Mouse (Mus musculus): ENCODE results near the gene Tcl1.
"Not testable (repeated sequence)": the region's sequence is repeated elsewhere in the genome, so short reads cannot be mapped to it uniquely, and the experiment has no call there.

The Tcl1 gene

GRCm38 (mm10) chr12:105208441-105208840 is 14.2 kb downstream of the Tcl1 start:
- Histone ChIP-seq H3K36me3 (ENCODE audit: control insufficient read depth, insufficient read depth, low read length, poor library complexity, severe bottlenecking) (no peaks in the 10 kb centered on the region), H3K27me3 (ENCODE audit: control insufficient read depth, insufficient read depth, low read length, poor library complexity, severe bottlenecking) (no peaks in the 10 kb centered on the region)
- DNase-seq (ENCODE audit: low read depth, low spot score) = no peak

DNA sequence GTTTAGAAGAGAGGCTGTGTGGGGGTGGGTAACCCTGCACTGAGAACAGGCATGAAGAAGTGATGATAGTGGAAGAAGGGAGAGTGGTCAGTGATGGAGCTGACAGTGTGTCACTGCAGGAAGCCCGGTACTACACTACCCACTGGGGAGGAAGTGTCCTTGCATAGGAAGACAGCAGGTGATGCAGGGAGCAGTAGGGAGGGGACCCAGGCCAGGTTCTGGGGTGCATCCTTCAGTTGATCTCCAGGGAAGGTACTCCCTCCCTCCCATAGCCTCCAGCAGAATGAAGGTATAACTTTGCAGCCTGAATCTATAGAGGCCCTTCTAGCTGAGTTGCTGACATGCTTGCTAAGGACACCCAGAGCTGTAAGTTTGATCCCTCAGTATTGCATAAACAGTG is 15.5 kb downstream of the Tcl1 start:
- H3K36me3 ChIP-seq (ENCODE audit: control insufficient read depth, insufficient read depth, low read length, poor library complexity, severe bottlenecking) = no peaks in the 10 kb centered on the region
- H3K27me3 ChIP-seq (ENCODE audit: control insufficient read depth, insufficient read depth, low read length, poor library complexity, severe bottlenecking) = no peaks in the 10 kb centered on the region
- no peak for DNase-seq (ENCODE audit: low read depth, low spot score)

- not testable (repeated sequence) for DNase-seq (ENCODE audit: low read depth, low spot score); H3K36me3 ChIP-seq (ENCODE audit: control insufficient read depth, insufficient read depth, low read length, poor library complexity, severe bottlenecking); H3K27me3 ChIP-seq (ENCODE audit: control insufficient read depth, insufficient read depth, low read length, poor library complexity, severe bottlenecking)
Observed at GRCm38 (mm10) chr12:105201657-105202056, 20.9 kb downstream of the Tcl1 start, which contains the start of gene Tcl1b4. Tcl1b4 (plus strand) TSS chr12:105201957.

- DNase-seq (ENCODE audit: low read depth, low spot score); H3K27me3 ChIP-seq (ENCODE audit: control insufficient read depth, insufficient read depth, low read length, poor library complexity, severe bottlenecking); H3K36me3 ChIP-seq (ENCODE audit: control insufficient read depth, insufficient read depth, low read length, poor library complexity, severe bottlenecking): not testable (repeated sequence)
Observed at GRCm38 (mm10) chr12:105199684-105200497, 22.7 kb downstream of the Tcl1 start.

- DNase-seq (ENCODE audit: low read depth, low spot score); H3K27me3 ChIP-seq (ENCODE audit: control insufficient read depth, insufficient read depth, low read length, poor library complexity, severe bottlenecking); H3K36me3 ChIP-seq (ENCODE audit: control insufficient read depth, insufficient read depth, low read length, poor library complexity, severe bottlenecking): not testable (repeated sequence)
Observed at GRCm38 (mm10) chr12:105190743-105191142, 31.9 kb downstream of the Tcl1 start, which contains the start of gene Tcl1b3. Tcl1b3 (plus strand) TSS chr12:105191043.

GRCm38 (mm10) chr12:105188980-105189379 is 33.6 kb downstream of the Tcl1 start:
- not testable (repeated sequence) for DNase-seq (ENCODE audit: low read depth, low spot score); H3K36me3 ChIP-seq (ENCODE audit: control insufficient read depth, insufficient read depth, low read length, poor library complexity, severe bottlenecking); H3K27me3 ChIP-seq (ENCODE audit: control insufficient read depth, insufficient read depth, low read length, poor library complexity, severe bottlenecking)

- not testable (repeated sequence) for DNase-seq (ENCODE audit: low read depth, low spot score); H3K27me3 ChIP-seq (ENCODE audit: control insufficient read depth, insufficient read depth, low read length, poor library complexity, severe bottlenecking); H3K36me3 ChIP-seq (ENCODE audit: control insufficient read depth, insufficient read depth, low read length, poor library complexity, severe bottlenecking)
Observed at GRCm38 (mm10) chr12:105181040-105181644, 41.5 kb downstream of the Tcl1 start.

DNA sequence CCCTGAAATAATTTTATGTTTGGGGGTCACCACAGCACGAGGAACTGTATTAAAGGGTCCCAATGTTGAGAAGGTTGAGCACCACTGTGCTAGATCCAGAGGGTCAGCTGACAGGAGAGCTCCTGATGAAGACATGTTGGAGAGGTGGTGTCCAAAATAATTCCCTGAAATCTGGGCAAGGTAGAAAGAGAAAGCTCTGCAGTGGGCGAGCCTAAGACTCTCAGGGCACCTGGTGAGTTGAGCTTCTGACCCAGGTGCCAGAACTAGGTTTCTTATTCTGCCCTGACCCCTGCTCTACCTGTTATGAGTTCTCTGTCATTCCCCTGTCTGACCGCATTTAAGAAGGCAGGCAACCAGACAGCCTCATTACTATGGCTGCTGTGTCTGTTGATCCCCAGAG is 46.5 kb downstream of the Tcl1 start, which contains the start of gene Tcl1b5:
Gene Tcl1b5 (plus strand): TSS at position 301 of the 400 bp plus-strand sequence.
- H3K36me3 ChIP-seq (ENCODE audit: control insufficient read depth, insufficient read depth, low read length, poor library complexity, severe bottlenecking); H3K27me3 ChIP-seq (ENCODE audit: control insufficient read depth, insufficient read depth, low read length, poor library complexity, severe bottlenecking); DNase-seq (ENCODE audit: low read depth, low spot score): not testable (repeated sequence)

- H3K27me3 ChIP-seq (ENCODE audit: control insufficient read depth, insufficient read depth, low read length, poor library complexity, severe bottlenecking); H3K36me3 ChIP-seq (ENCODE audit: control insufficient read depth, insufficient read depth, low read length, poor library complexity, severe bottlenecking); DNase-seq (ENCODE audit: low read depth, low spot score): not testable (repeated sequence)
Observed at GRCm38 (mm10) chr12:105174318-105174717, 48.3 kb downstream of the Tcl1 start.

DNA sequence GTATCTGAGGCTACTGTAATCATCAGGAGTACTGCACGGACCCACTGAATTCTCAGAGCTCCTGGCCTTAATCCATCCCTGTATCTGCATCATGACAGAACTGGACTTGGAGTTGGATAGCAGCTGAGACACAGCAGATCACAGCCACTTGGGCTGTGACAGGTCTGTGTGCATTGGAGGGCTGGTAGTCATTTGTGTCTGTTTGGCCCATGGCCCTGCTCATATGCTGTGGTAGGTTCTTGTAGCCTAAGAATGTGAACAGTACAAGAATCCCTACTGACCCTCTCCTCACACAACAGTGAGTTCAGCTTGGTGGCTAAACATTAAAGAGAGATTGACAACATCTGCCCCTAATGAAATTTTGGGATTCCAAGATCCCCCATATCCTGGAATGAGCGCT is 49.2 kb downstream of the Tcl1 start:
- DNase-seq (ENCODE audit: low read depth, low spot score) = no peak
- H3K27me3 ChIP-seq (ENCODE audit: control insufficient read depth, insufficient read depth, low read length, poor library complexity, severe bottlenecking) = no peaks in the 10 kb centered on the region
- H3K36me3 ChIP-seq (ENCODE audit: control insufficient read depth, insufficient read depth, low read length, poor library complexity, severe bottlenecking) = no peaks in the 10 kb centered on the region

Data from splenic B cell, adult 2 months (primary cell).